Mouse (Mus musculus) limb, embryonic 15.5 days (tissue): ENCODE data around the gene Wipi2. TPM values are rescaled to one million over a fixed set of nuclear protein-coding genes. Genes with fewer than 3 reads are reported as not detected.

ENCODE experiments used
- ATAC-seq: fragments of 200-750 bp; cut with Nextera tagmentation; 2 replicates; pipeline ENCODE4 v1.8.0; 2017; ENCODE audit warnings: low read depth, moderate TSS enrichment; ENCODE audit not compliant: insufficient number of reproducible peaks, low FRiP score, low TSS enrichment
- H3K27ac ChIP-seq: fragments of 300-500 bp; sonication (generic); 2 replicates; pipeline ENCODE4 v1.5.1; 2015; ENCODE audit warnings: moderate library complexity, mild to moderate bottlenecking, inconsistent platforms
- H3K27me3 ChIP-seq: fragments of 300-500 bp; sonication (generic); 2 replicates; pipeline ENCODE4 v1.6.1; 2015; ENCODE audit warnings: inconsistent platforms
- H3K36me3 ChIP-seq: fragments of 300-500 bp; sonication (generic); 2 replicates; pipeline ENCODE4 v1.6.1; 2015; ENCODE audit warnings: inconsistent platforms
- H3K4me1 ChIP-seq: fragments of 300-500 bp; sonication (generic); 2 replicates; pipeline ENCODE4 v1.6.1; 2015; ENCODE audit warnings: inconsistent platforms
- H3K4me2 ChIP-seq: fragments of 300-500 bp; sonication (generic); 2 replicates; pipeline ENCODE4 v1.6.1; 2015; ENCODE audit warnings: mild to moderate bottlenecking, inconsistent platforms
- H3K4me3 ChIP-seq: fragments of 300-500 bp; sonication (generic); 2 replicates; pipeline ENCODE4 v1.5.1; 2015; ENCODE audit warnings: mild to moderate bottlenecking, inconsistent platforms
- H3K9ac ChIP-seq: fragments of 300-500 bp; sonication (generic); 2 replicates; pipeline ENCODE4 v1.6.1; 2015; ENCODE audit warnings: inconsistent platforms
- H3K9me3 ChIP-seq: fragments of 300-500 bp; sonication (generic); 2 replicates; pipeline ENCODE4 v1.6.1; 2016; ENCODE audit warnings: inconsistent platforms
- WGBS: fragments of 180-500 bp; shearing (Covaris S2); methylation state at CpG from one replicate; pipeline ENCODE4 v1.1.7; 2015; 5-methylcytosine and 5-hydroxymethylcytosine counted together
- polyA plus RNA-seq: library from polyadenylated mRNA; unstranded; fragments of >200 nt; fragmentation: Nextera tagmentation; extraction: Ambion mirVana; gene quantifications from 2 replicates; pipeline ENCODE4 v1.2.1, GENCODE M21; 2015

Wipi2 gene
- polyA plus RNA-seq, 1 experiment from 2014 or later, result 44.1 TPM

- Histone ChIP-seq H3K4me2 (no peak overlapping the region), H3K4me1 (no peaks in the 10 kb centered on the region), H3K27ac (no peak overlapping the region), H3K9me3 (no peaks in the 10 kb centered on the region), H3K9ac (no peak overlapping the region), H3K4me3 (no peak overlapping the region), H3K36me3 (peaks cover 24% of the 10 kb centered on the region), H3K27me3 (no peaks in the 10 kb centered on the region)
- ATAC-seq, result no peak
- 29% methylated on average over 5 of the region's 5 CpGs for WGBS
These were observed 45.6 kb downstream of the Wipi2 start for GRCm38 (mm10) chr5:142673082-142673481.

GRCm38 (mm10) chr5:142678141-142678571, 50.7 kb downstream of the Wipi2 start:
- Histone ChIP-seq H3K36me3 (no peaks in the 10 kb centered on the region), H3K27me3 (no peaks in the 10 kb centered on the region), H3K9me3 (no peaks in the 10 kb centered on the region), H3K4me2 (no peak overlapping the region), H3K4me1 (no peaks in the 10 kb centered on the region), H3K9ac (no peak overlapping the region), H3K4me3 (no peak overlapping the region), H3K27ac (no peak overlapping the region)
- 65% methylated on average over 7 of the region's 7 CpGs for WGBS
- ATAC-seq, result no peak

GRCm38 (mm10) chr5:142679065-142679464, 51.6 kb downstream of the Wipi2 start:
- no peak for ATAC-seq
- Histone ChIP-seq H3K4me2 (no peak overlapping the region), H3K27me3 (no peaks in the 10 kb centered on the region), H3K36me3 (no peaks in the 10 kb centered on the region), H3K4me3 (no peak overlapping the region), H3K9ac (no peak overlapping the region), H3K9me3 (no peaks in the 10 kb centered on the region), H3K27ac (no peak overlapping the region), H3K4me1 (no peaks in the 10 kb centered on the region)
- 84% methylated on average over 1 of the region's 1 CpGs for WGBS

- H3K9me3 ChIP-seq, result no peaks in the 10 kb centered on the region
- no peaks in the 10 kb centered on the region for H3K27me3 ChIP-seq
- no peaks in the 10 kb centered on the region for H3K36me3 ChIP-seq
- WGBS, result 82% methylated on average over 3 of the region's 3 CpGs
- H3K9ac ChIP-seq, result no peak overlapping the region
- no peaks in the 10 kb centered on the region for H3K4me1 ChIP-seq
- ATAC-seq, result no peak
- H3K4me2 ChIP-seq, result no peak overlapping the region
- H3K4me3 ChIP-seq, result no peak overlapping the region
- H3K27ac ChIP-seq, result no peak overlapping the region
These were observed 54.4 kb downstream of the Wipi2 start for GRCm38 (mm10) chr5:142681911-142682310.

GRCm38 (mm10) chr5:142682529-142682928, 55.0 kb downstream of the Wipi2 start:
- Histone ChIP-seq H3K9ac (no peak overlapping the region), H3K27ac (no peak overlapping the region), H3K4me3 (no peak overlapping the region), H3K9me3 (no peaks in the 10 kb centered on the region), H3K36me3 (no peaks in the 10 kb centered on the region), H3K27me3 (no peaks in the 10 kb centered on the region), H3K4me1 (no peaks in the 10 kb centered on the region), H3K4me2 (no peak overlapping the region)
- WGBS, result 89% methylated on average over 5 of the region's 5 CpGs
- no peak for ATAC-seq

- H3K9me3 ChIP-seq, result no peaks in the 10 kb centered on the region
- no peak for ATAC-seq
- H3K9ac ChIP-seq, result no peak overlapping the region
- no peak overlapping the region for H3K27ac ChIP-seq
- no peaks in the 10 kb centered on the region for H3K4me1 ChIP-seq
- H3K4me3 ChIP-seq, result no peak overlapping the region
- H3K27me3 ChIP-seq, result no peaks in the 10 kb centered on the region
- no peaks in the 10 kb centered on the region for H3K36me3 ChIP-seq
- H3K4me2 ChIP-seq, result no peak overlapping the region
- 44% methylated on average over 6 of the region's 6 CpGs for WGBS
These were observed 61.4 kb downstream of the Wipi2 start for GRCm38 (mm10) chr5:142688866-142689265.

GRCm38 (mm10) chr5:142690343-142690742, 62.8 kb downstream of the Wipi2 start:
- WGBS, result 68% methylated on average over 3 of the region's 3 CpGs
- Histone ChIP-seq H3K9ac (no peak overlapping the region), H3K27ac (no peak overlapping the region), H3K4me1 (no peaks in the 10 kb centered on the region), H3K4me2 (no peak overlapping the region), H3K9me3 (no peaks in the 10 kb centered on the region), H3K27me3 (peaks cover 3% of the 10 kb centered on the region; the same call in 1 of the 2 replicates), H3K4me3 (no peak overlapping the region), H3K36me3 (no peaks in the 10 kb centered on the region)
- ATAC-seq, result no peak

GRCm38 (mm10) chr5:142692248-142692647, 64.8 kb downstream of the Wipi2 start, which contains the start of gene Slc29a4:
Slc29a4 (plus strand) TSS chr5:142692512.
- no peaks in the 10 kb centered on the region for H3K4me1 ChIP-seq
- no peak within 1 kb of the TSS for H3K9ac ChIP-seq
- ATAC-seq, result no peak
- H3K27me3 ChIP-seq, result peaks cover 3% of the 10 kb centered on the region; the same call in 1 of the 2 replicates
- 46% methylated on average over 14 of the region's 14 CpGs for WGBS
- no peak within 1 kb of the TSS for H3K27ac ChIP-seq
- H3K4me2 ChIP-seq, result no peak within 1 kb of the TSS
- H3K36me3 ChIP-seq, result no peaks in the 10 kb centered on the region
- H3K9me3 ChIP-seq, result no peaks in the 10 kb centered on the region
- no peak within 1 kb of the TSS for H3K4me3 ChIP-seq

- no peaks in the 10 kb centered on the region for H3K4me1 ChIP-seq
- H3K27me3 ChIP-seq, result peaks cover 3% of the 10 kb centered on the region; the same call in 1 of the 2 replicates
- H3K9me3 ChIP-seq, result no peaks in the 10 kb centered on the region
- WGBS, result 75% methylated on average over 12 of the region's 12 CpGs
- H3K9ac ChIP-seq, result no peak overlapping the region
- H3K36me3 ChIP-seq, result no peaks in the 10 kb centered on the region
- H3K27ac ChIP-seq, result no peak overlapping the region
- no peak for ATAC-seq
- H3K4me2 ChIP-seq, result no peak overlapping the region
- H3K4me3 ChIP-seq, result no peak overlapping the region
These were observed 65.7 kb downstream of the Wipi2 start for GRCm38 (mm10) chr5:142692971-142693737.

GRCm38 (mm10) chr5:142693738-142694430, 66.4 kb downstream of the Wipi2 start:
- Histone ChIP-seq H3K9me3 (no peaks in the 10 kb centered on the region), H3K4me1 (no peaks in the 10 kb centered on the region), H3K4me3 (no peak overlapping the region), H3K36me3 (no peaks in the 10 kb centered on the region), H3K27ac (no peak overlapping the region), H3K9ac (no peak overlapping the region), H3K27me3 (peaks cover 3% of the 10 kb centered on the region; the same call in 1 of the 2 replicates), H3K4me2 (no peak overlapping the region)
- WGBS, result 51% methylated on average over 8 of the region's 8 CpGs
- no peak for ATAC-seq

- 11% methylated on average over 12 of the region's 12 CpGs for WGBS
- no peaks in the 10 kb centered on the region for H3K9me3 ChIP-seq
- H3K4me3 ChIP-seq, result no peak overlapping the region
- H3K36me3 ChIP-seq, result no peaks in the 10 kb centered on the region
- no peak overlapping the region for H3K4me2 ChIP-seq
- peaks cover 3% of the 10 kb centered on the region; the same call in 1 of the 2 replicates for H3K27me3 ChIP-seq
- H3K4me1 ChIP-seq, result no peaks in the 10 kb centered on the region
- H3K27ac ChIP-seq, result no peak overlapping the region
- ATAC-seq, result no peak
- no peak overlapping the region for H3K9ac ChIP-seq
These were observed 67.3 kb downstream of the Wipi2 start for GRCm38 (mm10) chr5:142694627-142695340.

- Histone ChIP-seq H3K9me3 (no peaks in the 10 kb centered on the region), H3K27ac (no peak overlapping the region), H3K4me3 (no peak overlapping the region), H3K27me3 (peaks cover 14% of the 10 kb centered on the region), H3K4me1 (0 out of 2 replicates have a peak, but pooled peaks cover 2% of the 10 kb centered on the region), H3K4me2 (no peak overlapping the region), H3K9ac (no peak overlapping the region), H3K36me3 (no peaks in the 10 kb centered on the region)
- no peak for ATAC-seq
- WGBS, result 29% methylated on average over 6 of the region's 6 CpGs
These were observed 68.8 kb downstream of the Wipi2 start for GRCm38 (mm10) chr5:142696258-142696657.
